Mouse (Mus musculus): ENCODE data around the gene Slc43a2.

- TF ChIP-seq POLR2A (IDR thresholded peaks at IDR 0.05; ENCODE audit: borderline replicate concordance, low read depth, low read length) (no peak), CTCF (IDR thresholded peaks at IDR 0.05; ENCODE audit: low read depth, low read length) (no peak)
These were observed 585 bp upstream of the Slc43a2 start for GRCm38 (mm10) chr11:75530845-75531373.

All from bone marrow macrophage, adult 2 months (primary cell).